Mouse (Mus musculus): ENCODE data around the gene Prtg. TPM values are rescaled to one million over a fixed set of nuclear protein-coding genes. Genes with fewer than 3 reads are reported as not detected.

The Prtg gene
- polyA plus RNA-seq, 1 experiment from 2014 or later, result 4.4 TPM

Other genes with a start within 250 kb of the Prtg start
- 798 and 799 TPM in 2 replicates for gene Nedd4, start 144.5 kb upstream of the Prtg start, polyA plus RNA-seq (2014; fragmentation: Nextera tagmentation; extraction: Ambion mirVana)
- 11.0 and 11.9 TPM in 2 replicates for gene Pygo1, start 118.8 kb downstream of the Prtg start, polyA plus RNA-seq (2014; fragmentation: Nextera tagmentation; extraction: Ambion mirVana)
- gene Dyx1c1, start 151.9 kb downstream of the Prtg start, polyA plus RNA-seq (2014; fragmentation: Nextera tagmentation; extraction: Ambion mirVana), result 1.6 and 2.6 TPM in 2 replicates
- not detected in 2 replicates for gene Gm44503, start 152.0 kb downstream of the Prtg start, polyA plus RNA-seq (2014; fragmentation: Nextera tagmentation; extraction: Ambion mirVana)
- gene Ccpg1os, start 178.5 kb downstream of the Prtg start, polyA plus RNA-seq (2014; fragmentation: Nextera tagmentation; extraction: Ambion mirVana), result 19.0 and 19.7 TPM in 2 replicates
- 20.4 and 28.8 TPM in 2 replicates for gene Ccpg1, start 178.6 kb downstream of the Prtg start, polyA plus RNA-seq (2014; fragmentation: Nextera tagmentation; extraction: Ambion mirVana)
- 16.1 and 17.7 TPM in 2 replicates for gene Pigb, start 233.5 kb downstream of the Prtg start, polyA plus RNA-seq (2014; fragmentation: Nextera tagmentation; extraction: Ambion mirVana)
- gene Rab27a, start 238.0 kb downstream of the Prtg start, polyA plus RNA-seq (2014; fragmentation: Nextera tagmentation; extraction: Ambion mirVana), result 0.66 and 0.92 TPM in 2 replicates

All from neural tube, embryonic 11.5 days (tissue).